Mouse (Mus musculus) intestine, postnatal 0 days (tissue): ENCODE data around the gene Gm28051. TPM values are rescaled to one million over a fixed set of nuclear protein-coding genes. Genes with fewer than 3 reads are reported as not detected.

Experiments used
- ATAC-seq: fragments of 200-750 bp; cut with Nextera tagmentation; 2 replicates; pipeline ENCODE4 v1.8.0; 2017; ENCODE audit warnings: mild to moderate bottlenecking, moderate TSS enrichment, moderate library complexity
- H3K27ac ChIP-seq: fragments of 300-500 bp; sonication (generic); 2 replicates; pipeline ENCODE4 v1.5.1; 2014; ENCODE audit warnings: mild to moderate bottlenecking, low read depth, low read length, moderate library complexity
- H3K27me3 ChIP-seq: fragments of 300-500 bp; sonication (generic); replicated peaks from 2 replicates; pipeline ENCODE4 v1.6.1; 2014; ENCODE audit warnings: low read length, mixed read lengths; ENCODE audit not compliant: control insufficient read depth, insufficient read depth
- H3K36me3 ChIP-seq: fragments of 300-500 bp; sonication (generic); 2 replicates; pipeline ENCODE4 v1.6.1; 2014; ENCODE audit warnings: mild to moderate bottlenecking, moderate library complexity; ENCODE audit not compliant: control insufficient read depth, insufficient read depth
- H3K4me1 ChIP-seq: fragments of 300-500 bp; sonication (generic); replicated peaks from 2 replicates; pipeline ENCODE4 v1.6.1; 2014; ENCODE audit warnings: antibody characterized with exemption, low read length, mixed read lengths; ENCODE audit not compliant: control insufficient read depth, insufficient read depth
- H3K4me2 ChIP-seq: fragments of 300-500 bp; sonication (generic); replicated peaks from 2 replicates; pipeline ENCODE4 v1.6.1; 2014; ENCODE audit warnings: low read depth, mild to moderate bottlenecking, moderate library complexity
- H3K4me3 ChIP-seq: fragments of 300-500 bp; sonication (generic); 2 replicates; pipeline ENCODE4 v1.5.1; 2014; ENCODE audit warnings: low read depth, low read length
- H3K9ac ChIP-seq: fragments of 300-500 bp; sonication (generic); 2 replicates; pipeline ENCODE4 v1.6.1; 2014; ENCODE audit warnings: mild to moderate bottlenecking, low read depth, low read length
- H3K9me3 ChIP-seq: fragments of 300-500 bp; sonication (generic); 2 replicates; pipeline ENCODE4 v1.6.1; 2016; ENCODE audit warnings: mixed run types; ENCODE audit not compliant: control insufficient read depth
- CTCF ChIP-seq: sonication (generic); IDR thresholded peaks from 2 replicates; pipeline ENCODE4 v1.5.1; 2016; ENCODE audit warnings: low read depth, mild to moderate bottlenecking, control low read depth, antibody characterized with exemption, moderate library complexity
- WGBS: fragments of 180-500 bp; shearing (Covaris S2); extraction: QIAGEN DNeasy Blood & Tissue Kit; methylation state at CpG from one replicate; pipeline ENCODE4 v1.1.7; 2014; 5-methylcytosine and 5-hydroxymethylcytosine counted together
- polyA plus RNA-seq: library from polyadenylated mRNA; unstranded; fragments of >200 nt; fragmentation: Nextera tagmentation; extraction: Ambion mirVana; gene quantifications from 2 replicates; pipeline ENCODE4 v1.2.1, GENCODE M21; 2015

Gene Gm28051
- polyA plus RNA-seq, 1 experiment from 2014 or later = not detected

DNA sequence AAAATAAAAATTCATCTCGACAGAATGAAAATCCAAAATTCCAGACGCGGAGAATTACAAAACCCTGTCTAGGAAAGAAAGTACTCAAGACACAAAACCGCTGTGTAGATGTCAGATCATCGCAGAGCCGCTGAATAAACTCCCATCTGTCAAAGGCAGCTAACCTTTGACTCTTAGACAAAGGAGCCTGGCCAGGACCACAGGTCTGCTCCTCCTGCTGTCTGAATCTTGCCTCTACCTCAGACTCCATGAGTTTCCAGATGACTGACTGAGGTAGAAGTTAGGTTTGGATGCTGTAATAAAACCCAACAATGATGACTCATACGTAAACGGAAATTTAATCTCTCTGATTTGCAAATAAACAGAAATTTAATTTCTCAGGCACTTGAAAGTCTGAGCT lies 34.6 kb downstream of the Gm28051 start:
- H3K27ac ChIP-seq = no peak overlapping the region
- no peak for ATAC-seq

DNA sequence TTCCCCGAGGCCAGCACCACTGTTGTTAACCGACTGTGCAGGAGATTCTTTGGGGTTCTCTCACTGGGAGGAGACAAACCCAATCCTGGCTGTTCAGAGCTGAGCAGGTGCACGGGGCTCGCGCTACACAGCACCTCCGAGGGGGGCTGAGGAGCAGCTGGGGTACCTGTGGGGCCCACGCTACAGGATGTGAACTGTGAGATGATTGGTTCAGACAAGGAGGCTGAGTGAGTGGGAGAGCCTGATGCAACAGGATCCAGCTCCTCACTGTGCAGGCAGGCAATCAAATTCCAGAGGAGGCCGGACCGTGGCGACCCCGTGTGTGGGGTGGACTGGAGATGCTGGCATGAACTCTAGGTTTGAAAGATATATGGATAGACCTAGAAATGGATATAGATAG lies 35.1 kb downstream of the Gm28051 start:
- Histone ChIP-seq H3K4me1 (no peaks in the 10 kb centered on the region), H3K9ac (no peak overlapping the region), H3K27me3 (no peaks in the 10 kb centered on the region), H3K27ac (no peak overlapping the region), H3K4me3 (no peak overlapping the region), H3K36me3 (no peaks in the 10 kb centered on the region), H3K4me2 (no peak overlapping the region), H3K9me3 (no peaks in the 10 kb centered on the region)
- WGBS = 67% methylated on average over 11 of the region's 11 CpGs
- ATAC-seq = no peak
- no peak for TF ChIP-seq CTCF

More for the DNA sequence above, 34.6 kb downstream of the Gm28051 start:
- no peak overlapping the region for H3K9ac ChIP-seq
- TF ChIP-seq CTCF = no peak
- no peaks in the 10 kb centered on the region for H3K4me1 ChIP-seq
- H3K27me3 ChIP-seq = no peaks in the 10 kb centered on the region
- H3K4me2 ChIP-seq = no peak overlapping the region
- H3K9me3 ChIP-seq = no peaks in the 10 kb centered on the region
- no peaks in the 10 kb centered on the region for H3K36me3 ChIP-seq
- 72% methylated on average over 8 of the region's 8 CpGs for WGBS
- no peak overlapping the region for H3K4me3 ChIP-seq

DNA sequence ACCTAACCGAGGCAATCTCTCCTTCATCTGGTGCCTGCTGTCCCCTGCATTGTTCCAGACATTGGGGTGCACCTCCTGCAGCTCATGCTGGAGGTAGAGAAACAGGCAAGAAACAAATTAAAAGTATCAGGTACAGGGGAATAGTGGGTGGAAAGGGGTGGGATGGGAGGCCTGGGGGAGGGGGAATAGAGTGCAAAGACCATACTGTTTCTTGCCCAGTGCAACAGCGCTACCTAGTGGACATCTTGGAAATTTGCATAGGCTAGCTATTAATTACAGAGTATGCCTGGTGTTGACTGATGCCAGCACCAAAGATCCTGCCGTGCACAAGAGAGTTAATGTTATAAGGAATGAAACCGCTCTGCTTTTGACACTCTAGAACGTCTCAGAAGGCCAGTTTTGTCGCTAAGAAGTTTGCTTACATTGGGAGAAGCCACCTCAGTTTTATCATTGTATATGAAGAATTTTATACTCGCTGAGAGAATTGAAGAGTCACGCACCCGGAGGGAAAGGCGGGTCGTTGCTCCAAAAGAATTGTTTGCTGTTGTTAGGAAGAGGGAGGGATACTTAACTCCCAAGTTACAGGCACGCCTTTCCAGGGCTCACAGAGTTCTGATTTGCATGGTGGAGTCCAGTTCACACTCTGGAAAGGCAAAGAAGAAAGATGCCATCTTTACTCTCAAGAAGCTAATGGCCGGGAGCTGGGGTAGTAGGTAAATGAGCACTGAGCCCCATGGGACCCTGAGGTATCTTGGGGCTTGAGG lies 37.8 kb downstream of the Gm28051 start:
- H3K27ac ChIP-seq = no peak overlapping the region
- no peaks in the 10 kb centered on the region for H3K9me3 ChIP-seq
- H3K9ac ChIP-seq = no peak overlapping the region
- no peaks in the 10 kb centered on the region for H3K27me3 ChIP-seq
- ATAC-seq = 0 out of 2 replicates have a peak, but pooled peaks have one; percentile 40
- H3K4me1 ChIP-seq = no peaks in the 10 kb centered on the region
- WGBS = 22% methylated on average over 13 of the region's 13 CpGs
- peak; percentile 91 for TF ChIP-seq CTCF
- no peak overlapping the region for H3K4me3 ChIP-seq
- peak overlapping the region; percentile 28 for H3K4me2 ChIP-seq
- no peaks in the 10 kb centered on the region for H3K36me3 ChIP-seq

DNA sequence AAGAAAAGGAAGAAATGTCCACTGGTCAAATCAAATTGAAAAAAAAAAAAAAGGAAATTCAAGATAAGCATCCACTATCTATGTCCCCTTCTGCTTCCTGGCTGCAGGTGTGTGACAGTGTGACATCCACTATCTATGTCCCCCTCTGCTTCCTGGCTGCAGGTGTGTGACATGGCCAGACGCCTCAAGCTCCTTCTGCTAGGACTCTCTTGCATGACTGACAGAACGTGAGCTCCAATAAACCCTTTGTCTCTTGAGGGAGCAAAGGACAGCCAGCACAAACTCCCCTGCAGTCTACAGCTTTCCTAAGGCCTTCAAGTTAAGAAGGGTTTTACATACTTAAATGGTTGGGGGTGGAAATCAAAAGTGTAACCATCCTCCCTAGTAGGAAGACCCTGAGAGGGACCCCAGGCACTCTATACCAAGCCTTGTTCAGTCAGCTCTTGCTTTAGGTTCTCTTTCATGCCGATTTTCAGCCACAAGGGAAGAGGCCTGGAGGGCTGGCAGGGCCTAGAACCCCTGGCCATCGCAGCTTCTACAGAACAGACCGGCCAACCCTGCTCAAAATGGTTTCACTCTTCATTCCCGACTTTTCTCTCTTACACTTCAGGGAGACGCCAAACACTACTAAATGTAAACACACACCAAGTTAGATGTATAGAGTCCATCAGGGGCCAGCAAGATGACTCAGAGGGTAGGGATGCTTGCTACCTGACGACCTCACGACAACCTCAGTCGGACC lies 42.7 kb downstream of the Gm28051 start:
- WGBS = 78% methylated on average over 10 of the region's 10 CpGs
- TF ChIP-seq CTCF = no peak
- no peak for ATAC-seq

DNA sequence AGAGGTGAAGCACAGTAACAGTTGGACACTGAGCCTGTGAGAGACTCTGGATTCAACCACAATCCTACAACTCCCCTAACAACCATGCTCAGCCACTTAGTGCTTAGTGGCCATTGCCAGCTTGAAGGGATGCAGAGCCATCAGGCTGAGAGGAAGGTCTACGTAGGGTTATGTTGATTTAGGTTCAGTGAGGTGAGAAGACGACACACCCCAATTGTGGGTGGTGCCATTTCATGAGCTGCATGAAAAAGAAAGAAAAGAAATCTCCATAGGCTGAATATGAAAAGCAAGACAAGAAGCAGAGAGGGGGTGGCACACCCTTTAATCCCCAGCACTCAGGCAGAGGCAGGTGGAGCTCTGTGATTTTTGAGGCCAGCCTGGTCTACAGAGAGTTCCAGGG lies 43.4 kb downstream of the Gm28051 start:
- Histone ChIP-seq H3K4me1 (no peaks in the 10 kb centered on the region), H3K4me2 (no peak overlapping the region), H3K27ac (no peak overlapping the region), H3K4me3 (no peak overlapping the region), H3K27me3 (no peaks in the 10 kb centered on the region), H3K9me3 (no peaks in the 10 kb centered on the region), H3K36me3 (no peaks in the 10 kb centered on the region), H3K9ac (no peak overlapping the region)
- WGBS = 49% methylated on average over 2 of the region's 2 CpGs
- no peak for TF ChIP-seq CTCF
- ATAC-seq = no peak

More for the DNA sequence above, 42.7 kb downstream of the Gm28051 start:
- no peak overlapping the region for H3K9ac ChIP-seq
- H3K4me2 ChIP-seq = no peak overlapping the region
- no peaks in the 10 kb centered on the region for H3K27me3 ChIP-seq
- no peaks in the 10 kb centered on the region for H3K9me3 ChIP-seq
- H3K4me3 ChIP-seq = no peak overlapping the region
- H3K4me1 ChIP-seq = no peaks in the 10 kb centered on the region
- no peak overlapping the region for H3K27ac ChIP-seq
- H3K36me3 ChIP-seq = no peaks in the 10 kb centered on the region

DNA sequence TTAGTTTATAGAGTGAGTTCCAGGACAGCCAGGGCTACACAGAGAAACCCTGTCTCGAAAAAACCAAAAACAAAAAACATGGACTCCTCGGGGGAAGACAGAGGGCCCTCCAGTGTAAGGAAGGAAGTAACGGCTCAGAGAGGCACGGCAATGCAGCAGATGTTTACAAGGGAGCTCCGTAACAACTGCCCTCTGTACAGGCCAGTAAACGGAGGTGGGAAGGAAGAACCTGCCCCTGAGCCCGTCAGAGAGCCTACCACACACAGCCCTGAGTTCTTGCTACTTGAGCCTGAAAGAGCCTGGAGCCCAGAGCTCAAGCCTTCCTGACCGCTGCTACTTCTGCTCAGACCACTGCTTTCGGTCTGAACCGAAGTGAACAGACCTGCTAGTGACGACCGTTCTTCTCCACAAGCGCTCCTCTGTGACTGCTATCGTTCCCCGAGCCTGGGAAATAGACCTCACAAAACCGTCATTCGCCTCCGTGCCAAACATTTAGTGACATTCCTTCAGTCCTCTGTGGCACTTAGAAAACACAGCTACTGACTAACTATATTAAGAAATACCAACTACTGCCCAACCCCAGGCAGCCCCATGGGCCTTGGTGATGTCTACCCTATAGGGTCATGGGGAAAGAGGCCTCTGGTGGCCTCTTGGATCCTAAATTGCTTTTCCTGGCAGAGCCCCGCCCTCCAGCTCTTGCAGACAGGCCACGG lies 44.3 kb downstream of the Gm28051 start:
- TF ChIP-seq CTCF = no peak
- H3K27me3 ChIP-seq = no peaks in the 10 kb centered on the region
- no peaks in the 10 kb centered on the region for H3K36me3 ChIP-seq
- H3K27ac ChIP-seq = no peak overlapping the region
- no peaks in the 10 kb centered on the region for H3K4me1 ChIP-seq
- no peak overlapping the region for H3K9ac ChIP-seq
- WGBS = 66% methylated on average over 20 of the region's 20 CpGs
- H3K4me2 ChIP-seq = no peak overlapping the region
- ATAC-seq = no peak
- no peaks in the 10 kb centered on the region for H3K9me3 ChIP-seq
- H3K4me3 ChIP-seq = no peak overlapping the region
